Mouse (Mus musculus): ENCODE measurements around the gene Pdilt. TPM values are rescaled to one million over a fixed set of nuclear protein-coding genes. Genes with fewer than 3 reads are reported as not detected.

Pdilt gene
- polyA plus RNA-seq, 1 experiment = not detected

DNA sequence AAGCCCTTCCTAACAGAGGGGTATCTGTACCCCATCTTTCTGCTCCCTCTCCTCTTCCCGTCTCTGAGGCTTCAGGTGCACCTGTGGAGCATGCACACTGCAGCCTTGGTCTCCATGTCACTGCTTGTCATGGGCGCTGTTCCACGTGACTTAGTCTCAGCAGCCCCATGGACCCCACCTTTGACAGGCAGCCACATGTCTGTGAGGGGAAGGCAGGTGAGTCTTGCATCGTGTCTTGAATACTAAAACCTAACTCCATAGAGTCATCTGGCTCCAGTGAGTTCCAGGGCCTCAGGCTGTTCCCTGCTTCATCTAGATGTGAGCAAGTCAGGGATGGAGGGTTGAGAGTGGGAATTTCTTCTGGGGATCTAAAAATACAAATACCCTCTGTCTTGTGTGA lies 39.1 kb downstream of the Pdilt start:
- DNase-seq = no peak
- H3K27me3 ChIP-seq (ENCODE audit: control insufficient read depth, insufficient read depth, low read length) = no peaks in the 10 kb centered on the region

DNA sequence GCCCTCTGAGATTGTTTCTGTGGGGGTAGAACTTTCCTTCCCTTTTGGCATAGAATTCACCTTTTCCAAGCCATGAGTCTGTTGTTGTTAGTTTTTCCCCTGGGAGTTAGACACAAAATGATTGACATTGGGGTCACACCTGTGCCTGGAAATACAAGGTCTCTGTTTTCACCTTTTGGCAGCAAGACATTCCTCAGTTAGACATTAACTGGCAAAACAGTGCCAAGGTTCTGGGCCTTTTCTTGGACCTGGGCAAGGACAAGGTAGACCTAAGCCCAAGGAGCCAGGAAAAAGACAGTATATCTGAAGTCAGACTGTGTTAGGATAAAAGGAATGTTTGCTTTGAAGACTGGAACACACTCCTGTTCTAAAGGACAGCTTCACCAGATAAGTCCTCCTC lies 44.0 kb downstream of the Pdilt start, which contains the start of gene Umod:
Gene Umod (minus strand): TSS at position 27 of the 400 bp plus-strand sequence.
- no peak within 1 kb of the TSS for H3K27ac ChIP-seq (ENCODE audit: control insufficient read depth, insufficient read depth, low read length)
- H3K36me3 ChIP-seq (ENCODE audit: control insufficient read depth, insufficient read depth, low read length) = no peaks in the 10 kb centered on the region

More for the DNA sequence above, 39.1 kb downstream of the Pdilt start:
- no peak for TF ChIP-seq CTCF (IDR thresholded peaks at IDR 0.05; ENCODE audit: borderline replicate concordance, control insufficient read depth, extremely low read depth, insufficient read depth, low read length, poor library complexity)
- TF ChIP-seq POLR2A (IDR thresholded peaks at IDR 0.05; ENCODE audit: control insufficient read depth, extremely low read depth, insufficient read depth, low read length, poor library complexity) = no peak
- Histone ChIP-seq H3K27ac (ENCODE audit: control insufficient read depth, insufficient read depth, low read length) (no peak overlapping the region), H3K4me1 (replicated peaks; ENCODE audit: control insufficient read depth, insufficient read depth, low read length) (no peaks in the 10 kb centered on the region), H3K36me3 (ENCODE audit: control insufficient read depth, insufficient read depth, low read length) (no peaks in the 10 kb centered on the region), H3K4me3 (ENCODE audit: control insufficient read depth, insufficient read depth, low read length) (no peak overlapping the region)
- 89% methylated on average over 4 of the region's 4 CpGs for WGBS

DNA sequence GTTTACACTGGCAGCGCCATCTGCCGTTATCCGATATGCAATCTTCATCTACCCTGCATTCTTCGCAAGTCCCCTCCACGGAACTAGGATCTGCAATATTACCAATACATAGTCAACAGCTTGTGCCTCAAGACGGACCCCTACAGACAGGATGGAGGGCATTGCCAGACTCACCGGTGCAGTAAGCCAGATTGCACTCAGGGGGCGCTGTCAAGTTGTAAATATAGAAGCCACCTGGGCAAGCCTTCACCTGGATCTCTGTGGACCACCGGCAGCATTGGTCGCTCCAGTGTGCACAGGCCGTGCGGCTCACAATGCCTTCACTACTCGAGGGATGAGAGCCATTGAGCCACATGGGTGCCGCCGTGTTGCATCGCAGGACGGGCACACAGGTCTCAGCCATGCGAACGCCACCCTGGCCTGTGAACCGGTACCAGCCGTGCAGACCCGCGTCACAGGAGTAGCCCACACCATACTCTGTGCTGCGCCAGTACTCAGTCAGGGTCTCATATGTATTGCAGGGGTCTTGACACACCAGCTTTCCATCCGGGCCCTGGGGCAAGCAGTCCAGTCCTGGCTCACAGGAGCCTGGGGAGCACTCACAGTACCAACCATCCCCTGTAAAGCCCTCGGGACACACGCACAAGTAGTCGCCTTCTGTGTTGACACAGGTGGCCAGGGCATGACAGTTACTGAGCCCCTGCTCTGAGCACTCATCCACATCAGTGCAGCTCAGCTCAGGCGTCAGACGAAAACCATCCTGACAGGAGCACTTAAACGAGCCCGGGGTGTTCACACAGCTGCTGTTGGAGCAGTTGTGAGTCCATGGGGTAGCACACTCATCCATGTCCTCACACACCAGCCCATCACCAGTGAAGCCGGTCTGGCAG lies 46.5 kb downstream of the Pdilt start:
- no peak overlapping the region for H3K27ac ChIP-seq (ENCODE audit: control insufficient read depth, insufficient read depth, low read length)
- TF ChIP-seq CTCF (IDR thresholded peaks at IDR 0.05; ENCODE audit: borderline replicate concordance, control insufficient read depth, extremely low read depth, insufficient read depth, low read length, poor library complexity) = no peak
- WGBS = 83% methylated on average over 33 of the region's 33 CpGs
- H3K4me3 ChIP-seq (ENCODE audit: control insufficient read depth, insufficient read depth, low read length) = no peak overlapping the region
- no peaks in the 10 kb centered on the region for H3K4me1 ChIP-seq (replicated peaks; ENCODE audit: control insufficient read depth, insufficient read depth, low read length)
- no peaks in the 10 kb centered on the region for H3K36me3 ChIP-seq (ENCODE audit: control insufficient read depth, insufficient read depth, low read length)
- no peaks in the 10 kb centered on the region for H3K27me3 ChIP-seq (ENCODE audit: control insufficient read depth, insufficient read depth, low read length)
- DNase-seq = no peak

More for the DNA sequence above, 44.0 kb downstream of the Pdilt start, which contains the start of gene Umod:
- no peak within 1 kb of the TSS for H3K4me3 ChIP-seq (ENCODE audit: control insufficient read depth, insufficient read depth, low read length)
- DNase-seq = no peak
- H3K27me3 ChIP-seq (ENCODE audit: control insufficient read depth, insufficient read depth, low read length) = no peaks in the 10 kb centered on the region
- TF ChIP-seq CTCF (IDR thresholded peaks at IDR 0.05; ENCODE audit: borderline replicate concordance, control insufficient read depth, extremely low read depth, insufficient read depth, low read length, poor library complexity) (no peak), POLR2A (IDR thresholded peaks at IDR 0.05; ENCODE audit: control insufficient read depth, extremely low read depth, insufficient read depth, low read length, poor library complexity) (no peak)
- H3K4me1 ChIP-seq (replicated peaks; ENCODE audit: control insufficient read depth, insufficient read depth, low read length) = no peaks in the 10 kb centered on the region

DNA sequence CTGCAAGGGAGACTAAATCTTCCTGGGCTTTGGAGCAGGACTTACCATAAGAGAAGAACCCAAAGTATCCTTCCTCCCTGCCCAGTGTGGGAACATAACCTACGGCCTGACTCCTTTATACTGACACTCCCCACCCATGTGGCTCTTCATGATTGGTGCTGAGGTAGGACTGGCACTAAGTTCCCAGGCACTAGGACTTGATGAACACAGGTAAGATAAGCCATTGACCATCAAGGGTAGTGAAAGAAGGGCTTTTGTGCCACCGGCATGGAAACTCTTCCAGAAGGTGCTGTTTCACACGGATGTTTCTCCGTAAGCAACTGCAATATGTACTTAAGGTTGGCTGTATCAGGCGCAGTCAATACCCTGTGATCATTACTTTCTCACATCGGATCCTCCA lies 64.1 kb downstream of the Pdilt start, which contains the start of gene Gp2:
Gene Gp2 (minus strand): TSS at position 101 of the 400 bp plus-strand sequence.
- 97% methylated on average over 6 of the region's 6 CpGs for WGBS

GRCm38 (mm10) chr7:119454192-119454591 lies 69.1 kb downstream of the Pdilt start:
- no peaks in the 10 kb centered on the region for H3K4me1 ChIP-seq (replicated peaks; ENCODE audit: control insufficient read depth, insufficient read depth, low read length)
- TF ChIP-seq POLR2A (IDR thresholded peaks at IDR 0.05; ENCODE audit: control insufficient read depth, extremely low read depth, insufficient read depth, low read length, poor library complexity) = no peak
- TF ChIP-seq CTCF (IDR thresholded peaks at IDR 0.05; ENCODE audit: borderline replicate concordance, control insufficient read depth, extremely low read depth, insufficient read depth, low read length, poor library complexity) = no peak
- 85% methylated on average over 7 of the region's 7 CpGs for WGBS

More for the DNA sequence above, 64.1 kb downstream of the Pdilt start, which contains the start of gene Gp2:
- Histone ChIP-seq H3K27me3 (ENCODE audit: control insufficient read depth, insufficient read depth, low read length) (no peaks in the 10 kb centered on the region), H3K36me3 (ENCODE audit: control insufficient read depth, insufficient read depth, low read length) (no peaks in the 10 kb centered on the region), H3K4me1 (replicated peaks; ENCODE audit: control insufficient read depth, insufficient read depth, low read length) (no peaks in the 10 kb centered on the region), H3K4me3 (ENCODE audit: control insufficient read depth, insufficient read depth, low read length) (no peak within 1 kb of the TSS), H3K27ac (ENCODE audit: control insufficient read depth, insufficient read depth, low read length) (no peak within 1 kb of the TSS)
- TF ChIP-seq CTCF (IDR thresholded peaks at IDR 0.05; ENCODE audit: borderline replicate concordance, control insufficient read depth, extremely low read depth, insufficient read depth, low read length, poor library complexity) = no peak
- TF ChIP-seq POLR2A (IDR thresholded peaks at IDR 0.05; ENCODE audit: control insufficient read depth, extremely low read depth, insufficient read depth, low read length, poor library complexity) = no peak
- DNase-seq = no peak

GRCm38 (mm10) chr7:119443849-119444248 lies 79.4 kb downstream of the Pdilt start:
- DNase-seq = no peak
- Histone ChIP-seq H3K36me3 (ENCODE audit: control insufficient read depth, insufficient read depth, low read length) (no peaks in the 10 kb centered on the region), H3K4me3 (ENCODE audit: control insufficient read depth, insufficient read depth, low read length) (no peak overlapping the region), H3K27me3 (ENCODE audit: control insufficient read depth, insufficient read depth, low read length) (no peaks in the 10 kb centered on the region), H3K4me1 (replicated peaks; ENCODE audit: control insufficient read depth, insufficient read depth, low read length) (no peaks in the 10 kb centered on the region), H3K27ac (ENCODE audit: control insufficient read depth, insufficient read depth, low read length) (no peak overlapping the region)
- 81% methylated on average over 4 of the region's 4 CpGs for WGBS
- TF ChIP-seq CTCF (IDR thresholded peaks at IDR 0.05; ENCODE audit: borderline replicate concordance, control insufficient read depth, extremely low read depth, insufficient read depth, low read length, poor library complexity) (no peak), POLR2A (IDR thresholded peaks at IDR 0.05; ENCODE audit: control insufficient read depth, extremely low read depth, insufficient read depth, low read length, poor library complexity) (no peak)

More at GRCm38 (mm10) chr7:119454192-119454591, 69.1 kb downstream of the Pdilt start:
- H3K36me3 ChIP-seq (ENCODE audit: control insufficient read depth, insufficient read depth, low read length) = no peaks in the 10 kb centered on the region
- H3K27ac ChIP-seq (ENCODE audit: control insufficient read depth, insufficient read depth, low read length) = no peak overlapping the region
- DNase-seq = no peak
- H3K4me3 ChIP-seq (ENCODE audit: control insufficient read depth, insufficient read depth, low read length) = no peak overlapping the region
- no peaks in the 10 kb centered on the region for H3K27me3 ChIP-seq (ENCODE audit: control insufficient read depth, insufficient read depth, low read length)
